Mouse (Mus musculus) cortical plate, adult 2 months (tissue): ENCODE results near the gene Nfkbiz.

Experiments
- CTCF ChIP-seq: fragments of 200-500 bp; IDR thresholded peaks from 2 replicates; pipeline ENCODE4 v1.5.1; 2011; ENCODE audit warnings: mild to moderate bottlenecking, control low read depth, low read length; ENCODE audit not compliant: insufficient read depth; ENCODE audit errors: extremely low read depth
- POLR2A ChIP-seq: fragments of 200-500 bp; IDR thresholded peaks from 2 replicates; pipeline ENCODE4 v1.6.1; 2011; ENCODE audit warnings: mild to moderate bottlenecking, low read length, control low read depth; ENCODE audit not compliant: insufficient read depth; ENCODE audit errors: extremely low read depth

DNA sequence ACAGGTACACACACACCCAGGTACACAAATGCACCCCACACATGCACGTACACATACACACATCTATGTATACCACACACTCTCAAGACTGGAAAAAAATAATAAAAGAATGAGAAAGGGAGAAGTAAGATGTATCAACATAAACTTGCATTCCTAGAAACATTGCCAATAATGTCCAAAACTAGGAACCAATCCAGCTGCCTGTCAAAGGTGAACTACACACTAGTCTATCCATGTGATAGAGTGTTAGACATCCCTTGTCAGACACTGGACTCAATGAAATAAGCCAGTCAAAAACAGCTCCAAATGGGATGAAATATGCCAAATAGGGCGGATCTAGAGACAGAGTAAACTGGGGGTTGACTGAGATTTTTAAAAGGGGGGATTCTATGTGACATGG lies 55.8 kb downstream of the Nfkbiz start:
- no peak for TF ChIP-seq POLR2A
- no peak for TF ChIP-seq CTCF
